Mouse (Mus musculus): ENCODE data around the gene Epb41l5. TPM values are rescaled to one million over a fixed set of nuclear protein-coding genes. Genes with fewer than 3 reads are reported as not detected.
A peak's percentile ranks its signal among the peaks of the same experiment; 100 is the strongest.

The Epb41l5 gene
- total RNA-seq, 2 experiments from 2014 or later: 2.7 to 2.9 TPM

DNA sequence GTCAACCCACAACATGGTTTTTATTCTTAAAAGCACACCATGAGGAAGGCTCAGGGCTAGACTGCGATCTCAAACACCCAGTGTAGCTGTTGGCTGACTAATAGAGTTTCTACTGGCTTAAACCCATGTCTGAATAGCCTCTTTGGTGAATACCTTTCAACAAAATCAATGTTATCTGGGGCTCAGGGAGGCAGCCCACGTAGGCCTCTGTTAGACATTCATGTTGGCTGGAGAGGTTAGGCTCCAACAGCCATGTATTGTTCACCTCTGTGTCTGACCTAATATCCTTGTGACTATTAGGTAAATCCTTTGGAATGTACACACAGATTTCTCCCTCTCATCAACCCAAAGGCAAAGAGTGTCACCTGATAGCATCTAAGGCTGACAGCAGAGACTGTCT lies 112.7 kb downstream of the Epb41l5 start:
- no peak for DNase-seq (ENCODE audit: low spot score in 2 of 2)

GRCm38 (mm10) chr1:119534341-119534740 lies 114.5 kb downstream of the Epb41l5 start:
- no peak for DNase-seq (ENCODE audit: low spot score in 2 of 2)

- no peak for DNase-seq (ENCODE audit: low spot score in 2 of 2)
Observed at GRCm38 (mm10) chr1:119533093-119533805, 115.6 kb downstream of the Epb41l5 start.

DNA sequence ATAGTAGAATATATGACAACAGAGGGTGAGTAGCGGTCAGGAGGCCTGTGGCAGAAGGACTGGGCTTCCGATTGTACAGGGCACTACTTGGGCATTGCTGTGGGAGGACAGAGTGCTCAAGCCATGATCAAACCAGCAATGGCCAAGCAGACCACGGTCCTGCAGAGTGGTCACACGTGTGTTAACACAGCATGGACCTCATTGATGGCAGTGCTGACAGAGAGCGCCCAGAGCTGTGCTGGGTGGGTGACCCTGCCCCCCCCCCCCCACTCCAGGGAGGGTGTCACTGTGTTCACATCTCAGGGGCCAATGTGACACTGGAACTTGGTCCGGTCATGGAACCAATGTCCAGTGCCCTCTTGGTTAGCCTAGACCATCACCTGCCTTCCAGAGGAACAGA lies 116.6 kb downstream of the Epb41l5 start:
- no peak for DNase-seq (ENCODE audit: low spot score in 2 of 2)

GRCm38 (mm10) chr1:119530941-119531340 lies 117.9 kb downstream of the Epb41l5 start:
- DNase-seq (ENCODE audit: low spot score in 2 of 2): no peak

DNA sequence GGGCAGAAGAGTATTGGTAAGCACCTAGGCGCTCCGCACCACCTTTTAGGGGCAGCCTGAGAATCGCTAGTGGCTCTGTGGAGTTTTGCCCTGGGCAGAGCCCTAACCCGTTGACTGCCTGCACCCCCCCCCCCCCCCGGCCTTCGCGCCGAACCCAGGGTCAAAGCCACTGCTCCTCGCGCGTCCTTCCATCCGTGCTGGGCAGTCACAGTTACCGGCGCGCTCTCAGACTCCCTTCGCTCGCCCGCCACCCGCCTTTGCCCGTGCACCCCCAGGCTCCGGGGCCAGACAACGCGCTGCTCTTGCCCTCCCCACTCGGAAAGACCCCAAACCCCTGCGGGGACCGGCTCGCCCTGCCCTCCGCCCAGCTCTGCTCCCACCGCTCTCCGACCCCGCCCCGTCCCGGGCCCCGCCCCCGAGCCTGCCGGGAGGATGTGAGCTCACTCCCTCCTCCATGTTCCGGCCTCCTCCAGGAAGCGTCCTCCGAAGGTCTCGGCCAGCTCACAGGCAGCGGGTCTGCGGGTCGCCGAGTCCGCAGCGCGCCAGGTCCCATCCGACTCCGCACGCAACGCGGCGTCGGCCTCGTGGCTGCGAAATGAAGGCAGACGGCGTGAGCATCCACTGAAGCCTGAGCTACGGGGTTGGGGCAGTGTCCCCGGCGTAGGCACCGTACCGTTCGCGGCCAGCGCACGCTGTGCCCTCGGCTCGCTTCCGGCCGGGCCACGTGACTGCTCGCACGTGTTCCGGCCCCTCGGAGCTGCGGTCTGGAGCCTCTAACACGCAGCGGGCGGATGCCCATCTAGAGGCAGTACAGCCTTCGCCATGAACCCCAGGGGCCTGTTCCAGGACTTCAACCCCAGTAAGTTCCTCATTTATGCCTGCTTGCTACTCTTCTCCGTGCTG lies 122.9 kb downstream of the Epb41l5 start, which contains the start of gene Tmem185b:
Gene Tmem185b, plus strand, starts transcription at position 472 of the 903 bp plus-strand sequence.
- peak; percentile 94 to 96 for DNase-seq (ENCODE audit: low spot score in 2 of 2)

DNA sequence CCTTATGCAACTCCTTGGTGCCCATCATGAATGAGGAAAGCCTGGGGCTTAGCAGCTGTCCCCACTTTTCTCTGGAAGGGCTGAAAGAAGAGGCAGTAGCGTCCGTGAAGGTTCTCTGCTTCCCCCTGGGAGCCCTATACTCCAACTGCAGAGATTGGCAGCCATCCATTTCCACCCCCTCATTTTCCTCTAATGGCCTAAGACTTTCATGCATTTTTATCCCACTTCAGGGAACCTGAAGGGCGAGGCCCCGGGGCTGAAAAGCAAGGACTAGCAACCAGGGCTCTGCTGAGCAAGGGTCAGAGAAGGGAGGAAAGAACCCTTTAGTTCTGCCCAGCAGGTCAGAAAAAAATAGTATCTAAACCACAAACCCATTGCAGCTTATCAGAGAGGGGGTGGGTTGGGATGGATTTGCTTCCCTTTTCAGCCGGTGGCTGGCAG lies 123.8 kb downstream of the Epb41l5 start:
- peak; percentile 30 to 58 for DNase-seq (ENCODE audit: low spot score in 2 of 2)

- no peak for DNase-seq (ENCODE audit: low spot score in 2 of 2)
Observed at GRCm38 (mm10) chr1:119523826-119524225, 125.0 kb downstream of the Epb41l5 start.

GRCm38 (mm10) chr1:119523369-119523768 lies 125.4 kb downstream of the Epb41l5 start:
- no peak for DNase-seq (ENCODE audit: low spot score in 2 of 2)

- no peak for DNase-seq (ENCODE audit: low spot score in 2 of 2)
Observed at GRCm38 (mm10) chr1:119522726-119523125, 126.1 kb downstream of the Epb41l5 start.

- no peak for DNase-seq (ENCODE audit: low spot score in 2 of 2)
Observed at GRCm38 (mm10) chr1:119521681-119522080, 127.1 kb downstream of the Epb41l5 start.

GRCm38 (mm10) chr1:119521029-119521428 lies 127.8 kb downstream of the Epb41l5 start:
- no peak for DNase-seq (ENCODE audit: low spot score in 2 of 2)

GRCm38 (mm10) chr1:119519286-119519685 lies 129.5 kb downstream of the Epb41l5 start:
- no peak for DNase-seq (ENCODE audit: low spot score in 2 of 2)

DNA sequence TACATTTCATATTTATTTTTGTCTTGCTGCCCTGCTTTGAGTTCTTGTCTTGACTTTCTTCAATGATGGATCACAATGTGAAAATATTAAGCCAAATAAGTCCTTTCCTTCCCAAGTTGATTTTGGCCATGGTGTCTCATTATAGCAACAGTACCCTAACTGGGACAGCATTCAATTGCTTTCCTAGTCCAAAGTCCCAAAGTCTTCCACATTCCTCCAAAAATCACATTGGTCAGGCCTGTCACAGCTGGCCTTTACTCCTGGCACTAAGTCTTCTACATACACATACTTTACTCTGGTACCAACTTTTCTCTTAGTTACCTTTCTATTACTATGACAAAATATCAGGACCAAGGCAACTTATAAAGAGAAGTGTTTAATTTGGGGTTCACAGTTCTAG lies 130.0 kb downstream of the Epb41l5 start:
- no peak for DNase-seq (ENCODE audit: low spot score in 2 of 2)

DNA sequence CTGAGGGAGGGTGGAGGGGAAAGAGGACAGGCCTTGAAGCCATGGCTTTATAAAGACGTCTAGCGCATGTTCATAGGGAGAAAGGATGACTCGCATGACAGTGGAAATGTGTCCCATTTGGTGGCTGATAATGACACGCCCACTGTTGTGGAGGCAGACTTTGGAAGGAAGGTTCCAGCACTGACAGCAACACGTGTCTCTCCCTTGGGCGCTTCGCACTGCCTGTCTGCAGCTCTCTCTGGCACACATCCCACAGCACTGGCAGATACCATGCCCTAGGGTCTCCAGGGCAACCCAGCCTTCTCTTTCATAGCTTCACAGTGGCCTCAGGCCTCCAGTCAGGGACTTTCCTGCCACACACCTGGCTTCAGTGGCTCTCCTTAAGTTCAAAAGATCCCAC lies 130.7 kb downstream of the Epb41l5 start:
- no peak for DNase-seq (ENCODE audit: low spot score in 2 of 2)

GRCm38 (mm10) chr1:119510857-119511256 lies 137.9 kb downstream of the Epb41l5 start:
- no peak for DNase-seq (ENCODE audit: low spot score in 2 of 2)

- no peak for DNase-seq (ENCODE audit: low spot score in 2 of 2)
Observed at GRCm38 (mm10) chr1:119510409-119510808, 138.4 kb downstream of the Epb41l5 start.

- no peak for DNase-seq (ENCODE audit: low spot score in 2 of 2)
Observed at GRCm38 (mm10) chr1:119509474-119509873, 139.3 kb downstream of the Epb41l5 start.

DNA sequence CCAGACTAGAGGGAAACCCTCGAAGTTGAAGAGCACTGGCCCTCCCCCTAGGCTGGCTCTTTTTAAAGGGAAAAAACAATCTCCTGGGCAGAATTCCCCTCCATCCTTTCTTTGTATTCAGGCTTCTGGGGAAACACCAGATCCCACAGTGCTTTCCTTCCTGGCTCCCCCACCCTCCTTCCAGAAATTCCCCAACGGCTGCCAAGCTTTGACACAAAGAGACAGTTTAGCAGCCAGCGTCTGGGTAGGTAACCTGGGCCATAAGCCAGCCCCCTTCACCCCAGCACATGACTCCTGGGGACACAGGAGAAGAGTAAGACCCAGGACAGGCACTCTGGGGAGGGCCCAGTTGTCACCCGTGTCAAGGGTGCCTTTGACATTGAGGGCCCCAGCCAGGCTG lies 140.3 kb downstream of the Epb41l5 start:
- no peak for DNase-seq (ENCODE audit: low spot score in 2 of 2)

DNA sequence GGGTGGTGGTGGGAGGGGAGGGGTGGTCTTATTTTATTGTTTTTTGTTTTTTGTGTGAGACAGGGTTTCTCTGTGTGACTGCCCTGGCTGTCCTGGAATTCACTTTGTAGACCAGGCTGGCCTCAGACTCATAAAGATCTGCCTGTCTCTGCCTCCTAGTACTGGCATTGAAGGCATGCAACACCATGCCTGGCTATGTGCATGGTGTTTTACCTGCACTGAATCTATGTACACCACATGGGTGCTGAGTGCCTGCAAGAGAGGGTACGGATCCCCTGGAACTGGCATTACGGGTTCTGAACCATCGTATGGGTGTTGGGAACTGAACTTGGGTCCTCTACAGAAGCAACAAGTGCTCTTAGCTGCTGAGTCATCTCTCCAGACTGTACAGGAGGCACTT lies 142.8 kb downstream of the Epb41l5 start:
- no peak for DNase-seq (ENCODE audit: low spot score in 2 of 2)

- peak; percentile 84 to 96 for DNase-seq (ENCODE audit: low spot score in 2 of 2)
Observed at GRCm38 (mm10) chr1:119504260-119505062, 144.3 kb downstream of the Epb41l5 start, which contains the start of gene Ralb. Gene Ralb (minus strand): TSS chr1:119504794.

Data from gastrocnemius, postnatal 4 days (tissue).